Mouse (Mus musculus): ENCODE data around the gene Grap.

DNA sequence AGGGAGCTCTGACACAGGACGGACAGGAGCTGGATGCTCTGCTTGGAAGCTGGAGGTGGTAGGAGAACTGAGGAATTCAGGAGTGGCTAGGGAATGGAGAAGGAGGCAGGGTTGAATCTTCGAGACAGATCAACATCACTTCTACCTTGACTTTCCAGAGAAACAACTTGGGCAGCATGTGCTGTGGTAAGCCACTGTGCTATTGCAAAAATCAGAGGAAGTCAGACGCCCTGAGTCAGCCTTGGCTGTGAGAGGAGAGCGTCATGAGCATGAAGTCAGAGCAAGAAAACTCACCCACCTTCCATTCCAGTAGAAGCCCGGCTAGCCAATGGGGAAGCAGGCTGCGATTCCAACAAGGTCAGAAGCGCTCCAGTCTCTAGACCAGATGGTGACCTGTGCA, 11.0 kb upstream of the Grap start:
- TF ChIP-seq EP300 (IDR thresholded peaks at IDR 0.05; ENCODE audit: low read depth) (no peak), CTCF (IDR thresholded peaks at IDR 0.05; ENCODE audit: low read depth) (no peak)
